Comparison of ENCODE assay signal across 26 mouse cellular contexts in the genomic region with DNA sequence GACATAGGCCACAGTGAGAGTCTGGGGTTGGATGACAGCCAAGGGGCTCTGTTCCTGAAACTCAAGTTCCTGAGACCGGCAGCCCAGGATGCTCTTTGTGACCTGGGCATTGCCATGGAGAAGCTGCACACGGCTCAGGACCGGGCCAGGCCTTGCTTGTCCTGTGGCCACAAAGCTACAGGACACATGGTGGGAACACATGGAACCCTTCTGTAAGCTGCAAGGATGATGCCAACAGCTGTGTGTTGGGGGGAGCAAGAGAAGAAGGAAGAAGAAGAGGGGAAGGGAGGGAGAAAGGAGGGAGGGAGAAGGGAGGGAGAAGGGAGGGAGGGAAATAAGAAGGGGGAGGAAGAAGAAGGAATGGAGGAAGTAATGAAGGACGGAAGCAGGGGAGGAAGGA.
DNase-seq lines count a peak whose midpoint lies in the region; ATAC-seq lines count a peak whose summit lies in the region.
"Had no signal": no experiment of that assay in that cellular context is flagged by ENCODE, and none has a peak within 500 bp of the region (broad histone marks: within the 10 kb centered on the region; RNA-seq: fewer than 3 reads in every experiment).

No protein-coding gene starts in this region.

- H3K9me3 ChIP-seq in hindbrain, embryonic 12.5 days (replicated peaks): no peaks in the 10 kb centered on the region
- H3K9me3 ChIP-seq in hindbrain, embryonic 14.5 days (ENCODE audit: control insufficient read depth, low read length): no peaks in the 10 kb centered on the region
- no peaks in the 10 kb centered on the region for H3K9me3 ChIP-seq in lung, embryonic 15.5 days
- no peaks in the 10 kb centered on the region for H3K9me3 ChIP-seq in neural tube, embryonic 13.5 days
- H3K9me3 ChIP-seq: embryonic facial prominence, embryonic 10.5 days; embryonic facial prominence, embryonic 13.5 days; forebrain, embryonic 12.5 days; forebrain, embryonic 15.5 days; heart, embryonic 12.5 days; heart, embryonic 15.5 days; hindbrain, embryonic 10.5 days had no signal

- 55% methylated on average over 4 of the region's 4 CpGs for WGBS in hindbrain, embryonic 12.5 days
- 35% methylated on average over 4 of the region's 4 CpGs for WGBS in hindbrain, embryonic 14.5 days
- 20% methylated on average over 4 of the region's 4 CpGs for WGBS in lung, embryonic 15.5 days
- WGBS in neural tube, embryonic 13.5 days: 38% methylated on average over 4 of the region's 4 CpGs

- H3K36me3 ChIP-seq in hindbrain, embryonic 12.5 days: no peaks in the 10 kb centered on the region
- no peaks in the 10 kb centered on the region for H3K36me3 ChIP-seq in hindbrain, embryonic 14.5 days (replicated peaks; ENCODE audit: control insufficient read depth, insufficient read depth)
- no peaks in the 10 kb centered on the region for H3K36me3 ChIP-seq in lung, embryonic 15.5 days
- H3K36me3 ChIP-seq in neural tube, embryonic 13.5 days: no peaks in the 10 kb centered on the region
- H3K36me3 ChIP-seq: embryonic facial prominence, embryonic 10.5 days; embryonic facial prominence, embryonic 13.5 days; forebrain, embryonic 12.5 days; forebrain, embryonic 15.5 days; G1E; heart, embryonic 12.5 days; heart, embryonic 15.5 days; hindbrain, embryonic 10.5 days had no signal

- H3K4me1 ChIP-seq in hindbrain, embryonic 12.5 days: peaks cover 18% of the 10 kb centered on the region
- H3K4me1 ChIP-seq in hindbrain, embryonic 14.5 days (replicated peaks; ENCODE audit: control insufficient read depth, insufficient read depth, low read length): peaks cover 32% of the 10 kb centered on the region
- peaks cover 13% of the 10 kb centered on the region for H3K4me1 ChIP-seq in lung, embryonic 15.5 days
- peaks cover 34% of the 10 kb centered on the region for H3K4me1 ChIP-seq in neural tube, embryonic 13.5 days (replicated peaks)
- H3K4me1 ChIP-seq: embryonic facial prominence, embryonic 13.5 days had no signal

- DNase-seq in hindbrain, embryonic 14.5 days (ENCODE audit: low spot score): no peak
- no peak for DNase-seq in lung, adult 18-20 months
- no peak for DNase-seq in neural tube, embryonic 10.5 days (ENCODE audit: extremely low spot score, low spot score)
- DNase-seq in layer of hippocampus, adult 18-20 months (ENCODE audit: low spot score in 2 of 2): no peak
- DNase-seq: B cell, adult 2 months; cerebellum, adult 9-10 months; embryo, embryonic 11 days; gastrocnemius, postnatal 25 days; heart, adult 18-20 months; heart, postnatal 10 days; heart, postnatal 36 days had no signal

- no peak overlapping the region for H3K4me2 ChIP-seq in hindbrain, embryonic 12.5 days (replicated peaks)
- no peak overlapping the region for H3K4me2 ChIP-seq in hindbrain, embryonic 14.5 days (replicated peaks)
- no peak overlapping the region for H3K4me2 ChIP-seq in lung, embryonic 15.5 days
- no peak overlapping the region for H3K4me2 ChIP-seq in neural tube, embryonic 13.5 days
- H3K4me2 ChIP-seq: embryonic facial prominence, embryonic 13.5 days; forebrain, embryonic 12.5 days; forebrain, embryonic 15.5 days; heart, embryonic 12.5 days; heart, embryonic 15.5 days had no signal

- no peak for ATAC-seq in hindbrain, embryonic 12.5 days (ENCODE audit: low FRiP score)
- ATAC-seq in hindbrain, embryonic 14.5 days (ENCODE audit: low FRiP score): no peak
- ATAC-seq in lung, embryonic 15.5 days (ENCODE audit: borderline replicate concordance, extremely low read depth, low FRiP score, low TSS enrichment): no peak
- no peak for ATAC-seq in neural tube, embryonic 13.5 days (ENCODE audit: low read depth)
- ATAC-seq: Patski had no signal

- no peak overlapping the region for H3K9ac ChIP-seq in hindbrain, embryonic 12.5 days
- H3K9ac ChIP-seq in hindbrain, embryonic 14.5 days: no peak overlapping the region
- H3K9ac ChIP-seq in lung, embryonic 15.5 days: no peak overlapping the region
- H3K9ac ChIP-seq in neural tube, embryonic 13.5 days: no peak overlapping the region
- H3K9ac ChIP-seq: embryonic facial prominence, embryonic 13.5 days; forebrain, embryonic 12.5 days; forebrain, embryonic 15.5 days; heart, embryonic 12.5 days; heart, embryonic 15.5 days had no signal

- 0 out of 2 replicates have a peak, but pooled peaks cover 3% of the 10 kb centered on the region for H3K27me3 ChIP-seq in hindbrain, embryonic 12.5 days
- H3K27me3 ChIP-seq in hindbrain, embryonic 14.5 days (ENCODE audit: control insufficient read depth, insufficient read depth, low read length): no peaks in the 10 kb centered on the region
- no peaks in the 10 kb centered on the region for H3K27me3 ChIP-seq in lung, embryonic 15.5 days
- H3K27me3 ChIP-seq in neural tube, embryonic 13.5 days: no peaks in the 10 kb centered on the region
- H3K27me3 ChIP-seq: CH12.LX; embryonic facial prominence, embryonic 13.5 days; forebrain, embryonic 12.5 days; forebrain, embryonic 15.5 days; heart, embryonic 12.5 days; heart, embryonic 15.5 days had no signal

- peak overlapping the region; percentile 5; the same call in 1 of the 2 replicates for H3K27ac ChIP-seq in hindbrain, embryonic 12.5 days
- no peak overlapping the region for H3K27ac ChIP-seq in hindbrain, embryonic 14.5 days
- H3K27ac ChIP-seq in lung, embryonic 15.5 days: peak overlapping the region; percentile 62; the same call in 1 of the 2 replicates
- peak overlapping the region; percentile 72; the same call in 1 of the 2 replicates for H3K27ac ChIP-seq in neural tube, embryonic 13.5 days (replicated peaks)
- H3K27ac ChIP-seq: embryonic facial prominence, embryonic 10.5 days; embryonic facial prominence, embryonic 13.5 days; heart, embryonic 15.5 days; hindbrain, embryonic 10.5 days; hindbrain, postnatal 0 days had no signal

- H3K4me3 ChIP-seq in hindbrain, embryonic 12.5 days: no peak overlapping the region
- H3K4me3 ChIP-seq in hindbrain, embryonic 14.5 days (replicated peaks; ENCODE audit: low read length): no peak overlapping the region
- no peak overlapping the region for H3K4me3 ChIP-seq in lung, embryonic 15.5 days
- no peak overlapping the region for H3K4me3 ChIP-seq in neural tube, embryonic 13.5 days
- H3K4me3 ChIP-seq: embryonic facial prominence, embryonic 10.5 days; embryonic facial prominence, embryonic 13.5 days; erythroblast, embryonic 14.5 days; forebrain, embryonic 12.5 days; forebrain, embryonic 15.5 days; heart, embryonic 12.5 days; heart, embryonic 15.5 days; hindbrain, embryonic 10.5 days had no signal
